Mouse (Mus musculus) kidney, embryonic 14.5 days (tissue): ENCODE data around the gene Stx2. TPM values are rescaled to one million over a fixed set of nuclear protein-coding genes. Genes with fewer than 3 reads are reported as not detected.
A peak's percentile ranks its signal among the peaks of the same experiment; 100 is the strongest.

Source experiments
- ATAC-seq: fragments of 200-750 bp; cut with Nextera tagmentation; 2 replicates; pipeline ENCODE4 v1.8.0; 2017; ENCODE audit warnings: moderate number of reproducible peaks, mild to moderate bottlenecking, moderate TSS enrichment, moderate library complexity; ENCODE audit not compliant: low FRiP score, low TSS enrichment
- H3K27ac ChIP-seq: fragments of 300-500 bp; sonication (generic); 2 replicates; pipeline ENCODE4 v1.5.1; 2014; ENCODE audit warnings: low read depth, mild to moderate bottlenecking, low read length, moderate library complexity, mixed read lengths
- H3K27me3 ChIP-seq: fragments of 300-500 bp; sonication (generic); 2 replicates; pipeline ENCODE4 v1.6.1; 2014; ENCODE audit warnings: mild to moderate bottlenecking, low read length; ENCODE audit not compliant: control insufficient read depth, insufficient read depth
- H3K36me3 ChIP-seq: fragments of 300-500 bp; sonication (generic); 2 replicates; pipeline ENCODE4 v1.6.1; 2014; ENCODE audit warnings: low read length, mixed read lengths; ENCODE audit not compliant: control insufficient read depth, insufficient read depth
- H3K4me1 ChIP-seq: fragments of 300-500 bp; sonication (generic); 2 replicates; pipeline ENCODE4 v1.6.1; 2014; ENCODE audit warnings: low read length, mixed read lengths; ENCODE audit not compliant: control insufficient read depth, insufficient read depth
- H3K4me2 ChIP-seq: fragments of 300-500 bp; sonication (generic); replicated peaks from 2 replicates; pipeline ENCODE4 v1.6.1; 2014; ENCODE audit warnings: low read depth, mild to moderate bottlenecking, low read length
- H3K4me3 ChIP-seq: fragments of 300-500 bp; sonication (generic); 2 replicates; pipeline ENCODE4 v1.5.1; 2014; ENCODE audit warnings: mild to moderate bottlenecking, low read length
- H3K9ac ChIP-seq: fragments of 300-500 bp; sonication (generic); 2 replicates; pipeline ENCODE4 v1.6.1; 2014; ENCODE audit warnings: low read depth, mild to moderate bottlenecking, low read length, moderate library complexity
- H3K9me3 ChIP-seq: fragments of 300-500 bp; sonication (generic); 2 replicates; pipeline ENCODE4 v1.6.1; 2016; ENCODE audit warnings: low read length; ENCODE audit not compliant: control insufficient read depth
- WGBS: fragments of 180-500 bp; shearing (Covaris S2); extraction: QIAGEN DNeasy Blood & Tissue Kit; methylation state at CpG from one replicate; pipeline ENCODE4 v1.1.7; 2014; 5-methylcytosine and 5-hydroxymethylcytosine counted together
- polyA plus RNA-seq: library from polyadenylated mRNA; unstranded; fragments of >200 nt; fragmentation: Nextera tagmentation; extraction: Ambion mirVana; gene quantifications from 2 replicates; pipeline ENCODE4 v1.2.1, GENCODE M21; 2014

Gene Stx2
- polyA plus RNA-seq, 1 experiment from 2014 or later = 29.5 TPM

GRCm38 (mm10) chr5:128952291-128953195 is 55.8 kb downstream of the Stx2 start:
- Histone ChIP-seq H3K9ac (peak overlapping the region; percentile 42), H3K9me3 (peaks cover 3% of the 10 kb centered on the region; the same call in 1 of the 2 replicates), H3K36me3 (no peaks in the 10 kb centered on the region), H3K4me1 (peaks cover 4% of the 10 kb centered on the region; the same call in 1 of the 2 replicates), H3K4me3 (peak overlapping the region; percentile 34), H3K27me3 (peaks cover 2% of the 10 kb centered on the region; the same call in 1 of the 2 replicates), H3K27ac (no peak overlapping the region), H3K4me2 (peak overlapping the region; percentile 68)
- peak; percentile 73 for ATAC-seq
- WGBS = under 1% methylated on average over 35 of the region's 35 CpGs

- no peak for ATAC-seq
- no peak overlapping the region for H3K9ac ChIP-seq
- H3K4me3 ChIP-seq = no peak overlapping the region
- peaks cover 2% of the 10 kb centered on the region; the same call in 1 of the 2 replicates for H3K27me3 ChIP-seq
- peaks cover 4% of the 10 kb centered on the region; the same call in 1 of the 2 replicates for H3K4me1 ChIP-seq
- 49% methylated on average over 4 of the region's 4 CpGs for WGBS
- no peak overlapping the region for H3K27ac ChIP-seq
- no peaks in the 10 kb centered on the region for H3K36me3 ChIP-seq
- 0 out of 2 replicates have a peak overlapping the region, but pooled peaks have one; percentile 68 for H3K4me2 ChIP-seq
- peaks cover 3% of the 10 kb centered on the region; the same call in 1 of the 2 replicates for H3K9me3 ChIP-seq
Observed at GRCm38 (mm10) chr5:128951472-128951871, 56.9 kb downstream of the Stx2 start.

- H3K4me2 ChIP-seq = no peak overlapping the region
- no peaks in the 10 kb centered on the region for H3K36me3 ChIP-seq
- H3K9me3 ChIP-seq = no peaks in the 10 kb centered on the region
- ATAC-seq = no peak
- H3K4me1 ChIP-seq = no peaks in the 10 kb centered on the region
- 69% methylated on average over 5 of the region's 5 CpGs for WGBS
- H3K27ac ChIP-seq = no peak overlapping the region
- no peak overlapping the region for H3K4me3 ChIP-seq
- H3K27me3 ChIP-seq = no peaks in the 10 kb centered on the region
- H3K9ac ChIP-seq = no peak overlapping the region
Observed at GRCm38 (mm10) chr5:128947093-128947492, 61.3 kb downstream of the Stx2 start.

DNA sequence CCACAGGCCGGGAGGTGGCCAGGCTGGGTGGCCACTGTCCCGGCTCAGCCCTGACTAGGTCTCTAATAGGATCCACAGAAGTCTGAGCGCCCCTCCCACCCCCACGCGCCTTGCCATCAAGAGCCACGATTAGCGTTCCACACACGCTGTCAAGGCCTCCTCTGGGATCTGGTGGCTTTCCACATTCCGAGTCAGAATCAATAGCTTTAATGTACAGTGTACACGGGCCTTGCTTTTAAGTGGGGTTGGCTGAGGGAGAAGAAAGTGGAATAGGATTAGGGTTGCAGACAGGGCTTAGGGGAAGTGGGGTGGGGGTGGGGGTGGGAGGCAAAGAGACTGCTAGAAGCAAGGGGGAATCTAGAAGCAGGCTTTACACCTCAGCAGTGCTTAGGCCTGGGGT is 67.9 kb downstream of the Stx2 start:
- Histone ChIP-seq H3K9ac (no peak overlapping the region), H3K4me3 (no peak overlapping the region), H3K36me3 (no peaks in the 10 kb centered on the region), H3K4me1 (no peaks in the 10 kb centered on the region), H3K4me2 (no peak overlapping the region), H3K27me3 (no peaks in the 10 kb centered on the region), H3K9me3 (no peaks in the 10 kb centered on the region), H3K27ac (no peak overlapping the region)
- no peak for ATAC-seq
- WGBS = 82% methylated on average over 10 of the region's 10 CpGs

GRCm38 (mm10) chr5:128935359-128935899 is 72.9 kb downstream of the Stx2 start:
- no peak overlapping the region for H3K4me2 ChIP-seq
- no peak for ATAC-seq
- H3K9ac ChIP-seq = no peak overlapping the region
- H3K9me3 ChIP-seq = no peaks in the 10 kb centered on the region
- no peak overlapping the region for H3K4me3 ChIP-seq
- WGBS = 82% methylated on average over 6 of the region's 6 CpGs
- H3K27me3 ChIP-seq = no peaks in the 10 kb centered on the region
- no peak overlapping the region for H3K27ac ChIP-seq
- H3K4me1 ChIP-seq = no peaks in the 10 kb centered on the region
- H3K36me3 ChIP-seq = no peaks in the 10 kb centered on the region

Other genes starting within 250 kb of the Stx2 start
- gene Rimbp2, start 55.1 kb downstream of the Stx2 start, polyA plus RNA-seq = 0.03 and 0.27 TPM in 2 replicates
- gene Ran, start 11.5 kb upstream of the Stx2 start, polyA plus RNA-seq = 768 and 779 TPM in 2 replicates
- gene Adgrd1, start 88.2 kb upstream of the Stx2 start, polyA plus RNA-seq = 0.50 and 0.51 TPM in 2 replicates